Mouse (Mus musculus) stomach, postnatal 0 days (tissue): ENCODE data around the gene Dcaf7.

ENCODE experiments used
- CTCF ChIP-seq: IDR thresholded peaks from 2 replicates; pipeline ENCODE4 v1.5.1; 2016; ENCODE audit warnings: antibody characterized with exemption, low read depth, mild to moderate bottlenecking, moderate library complexity
- EP300 ChIP-seq: optimal IDR thresholded peaks from 2 replicates; pipeline ENCODE3; 2016; ENCODE audit warnings: antibody characterized with exemption

GRCm38 (mm10) chr11:106076321-106076720, 39.6 kb downstream of the Dcaf7 start:
- TF ChIP-seq CTCF: peak; percentile 90
- TF ChIP-seq EP300: no peak
